Mouse (Mus musculus) stomach, embryonic 16.5 days (tissue): ENCODE data around the gene Kcnk4. TPM values are rescaled to one million over a fixed set of nuclear protein-coding genes. Genes with fewer than 3 reads are reported as not detected.
A peak's percentile ranks its signal among the peaks of the same experiment; 100 is the strongest.

ENCODE experiments used
- ATAC-seq: fragments of 200-750 bp; cut with Nextera tagmentation; 2 replicates; pipeline ENCODE4 v1.8.0; 2017; ENCODE audit warnings: moderate number of reproducible peaks, moderate TSS enrichment; ENCODE audit not compliant: insufficient read depth, low FRiP score
- H3K27ac ChIP-seq: fragments of 300-500 bp; sonication (generic); 2 replicates; pipeline ENCODE4 v1.5.1; 2014; ENCODE audit warnings: low read length
- H3K27me3 ChIP-seq: fragments of 300-500 bp; sonication (generic); 2 replicates; pipeline ENCODE4 v1.6.1; 2014; ENCODE audit warnings: low read length, control low read depth, mixed read lengths; ENCODE audit not compliant: control insufficient read depth, insufficient read depth
- H3K36me3 ChIP-seq: fragments of 300-500 bp; sonication (generic); 2 replicates; pipeline ENCODE4 v1.6.1; 2014; ENCODE audit warnings: low read length; ENCODE audit not compliant: control insufficient read depth, insufficient read depth
- H3K4me1 ChIP-seq: fragments of 300-500 bp; sonication (generic); 2 replicates; pipeline ENCODE4 v1.6.1; 2014; ENCODE audit warnings: low read length, control low read depth, mixed read lengths; ENCODE audit not compliant: control insufficient read depth, insufficient read depth
- H3K4me2 ChIP-seq: fragments of 300-500 bp; sonication (generic); 2 replicates; pipeline ENCODE4 v1.6.1; 2014; ENCODE audit warnings: low read depth, low read length, mixed read lengths
- H3K4me3 ChIP-seq: fragments of 300-500 bp; sonication (generic); replicated peaks from 2 replicates; pipeline ENCODE4 v1.5.1; 2014; ENCODE audit warnings: mild to moderate bottlenecking, low read length
- H3K9ac ChIP-seq: fragments of 300-500 bp; sonication (generic); 2 replicates; pipeline ENCODE4 v1.6.1; 2014; ENCODE audit warnings: low read length
- H3K9me3 ChIP-seq: fragments of 300-500 bp; sonication (generic); replicated peaks from 2 replicates; pipeline ENCODE4 v1.6.1; 2016; ENCODE audit warnings: low read length, control low read depth; ENCODE audit not compliant: control insufficient read depth
- WGBS: fragments of 180-500 bp; shearing (Covaris S2); extraction: QIAGEN DNeasy Blood & Tissue Kit; methylation state at CpG from one replicate; pipeline ENCODE4 v1.1.7; 2014; 5-methylcytosine and 5-hydroxymethylcytosine counted together
- polyA plus RNA-seq: library from polyadenylated mRNA; unstranded; fragments of >200 nt; fragmentation: Nextera tagmentation; extraction: Ambion mirVana; gene quantifications from 2 replicates; pipeline ENCODE4 v1.2.1, GENCODE M21; 2015

Kcnk4 gene
- polyA plus RNA-seq, 1 experiment from 2014 or later = 0.68 TPM

DNA sequence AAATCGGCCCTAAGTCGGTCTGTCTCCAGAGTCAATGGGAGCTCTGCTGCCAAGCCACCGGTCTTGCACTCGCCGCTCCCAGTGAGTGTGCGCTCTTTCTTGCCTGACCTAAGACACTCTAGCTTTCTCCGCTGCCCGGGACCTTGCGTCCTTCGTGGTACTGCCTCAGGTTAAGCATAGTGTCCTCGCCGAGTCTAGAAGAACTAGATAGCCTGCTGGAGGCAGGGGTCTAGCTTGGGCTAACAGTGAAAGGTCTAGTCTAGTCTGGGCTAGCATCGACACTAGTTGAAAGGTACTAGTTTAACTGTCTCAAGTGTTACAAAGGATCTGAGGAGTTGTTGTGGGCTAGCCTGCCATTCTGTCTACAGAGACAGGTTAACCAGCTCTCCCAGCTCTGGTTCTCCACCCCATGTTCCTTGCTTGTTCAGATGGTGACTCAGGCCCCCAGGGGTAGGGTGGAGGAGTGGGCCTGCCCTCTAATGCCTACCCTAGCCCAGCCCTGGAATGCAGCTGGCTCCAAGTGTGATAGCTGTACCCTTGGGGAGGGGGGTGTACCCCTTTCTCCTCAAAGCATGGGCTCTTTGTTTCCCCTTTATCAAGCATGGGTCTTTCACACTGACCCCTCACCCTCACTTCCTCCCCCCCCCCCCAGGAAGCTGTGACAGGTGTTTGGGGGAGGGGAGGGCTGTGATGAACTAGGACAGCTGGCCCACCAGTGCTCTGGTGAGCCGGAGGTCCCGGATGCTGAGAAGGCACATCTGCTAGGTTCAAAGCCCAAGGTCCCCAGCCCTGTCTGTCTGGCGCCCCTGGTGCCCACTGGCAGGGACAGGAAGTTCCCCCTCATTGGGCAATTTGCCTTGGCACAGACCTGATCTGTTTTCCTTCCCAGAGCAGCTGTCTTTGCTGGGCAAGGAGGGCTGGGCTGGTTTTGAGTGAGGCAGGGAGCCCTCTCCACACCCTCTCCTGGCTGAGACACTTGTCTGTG is 41.5 kb upstream of the Kcnk4 start, which contains the start of gene Plcb3:
TSS of gene Plcb3 (minus strand) at position 934 of the 985 bp plus-strand sequence.
- H3K4me1 ChIP-seq = peaks cover 55% of the 10 kb centered on the region
- WGBS = under 1% methylated on average over 16 of the region's 16 CpGs
- no peak for ATAC-seq

DNA sequence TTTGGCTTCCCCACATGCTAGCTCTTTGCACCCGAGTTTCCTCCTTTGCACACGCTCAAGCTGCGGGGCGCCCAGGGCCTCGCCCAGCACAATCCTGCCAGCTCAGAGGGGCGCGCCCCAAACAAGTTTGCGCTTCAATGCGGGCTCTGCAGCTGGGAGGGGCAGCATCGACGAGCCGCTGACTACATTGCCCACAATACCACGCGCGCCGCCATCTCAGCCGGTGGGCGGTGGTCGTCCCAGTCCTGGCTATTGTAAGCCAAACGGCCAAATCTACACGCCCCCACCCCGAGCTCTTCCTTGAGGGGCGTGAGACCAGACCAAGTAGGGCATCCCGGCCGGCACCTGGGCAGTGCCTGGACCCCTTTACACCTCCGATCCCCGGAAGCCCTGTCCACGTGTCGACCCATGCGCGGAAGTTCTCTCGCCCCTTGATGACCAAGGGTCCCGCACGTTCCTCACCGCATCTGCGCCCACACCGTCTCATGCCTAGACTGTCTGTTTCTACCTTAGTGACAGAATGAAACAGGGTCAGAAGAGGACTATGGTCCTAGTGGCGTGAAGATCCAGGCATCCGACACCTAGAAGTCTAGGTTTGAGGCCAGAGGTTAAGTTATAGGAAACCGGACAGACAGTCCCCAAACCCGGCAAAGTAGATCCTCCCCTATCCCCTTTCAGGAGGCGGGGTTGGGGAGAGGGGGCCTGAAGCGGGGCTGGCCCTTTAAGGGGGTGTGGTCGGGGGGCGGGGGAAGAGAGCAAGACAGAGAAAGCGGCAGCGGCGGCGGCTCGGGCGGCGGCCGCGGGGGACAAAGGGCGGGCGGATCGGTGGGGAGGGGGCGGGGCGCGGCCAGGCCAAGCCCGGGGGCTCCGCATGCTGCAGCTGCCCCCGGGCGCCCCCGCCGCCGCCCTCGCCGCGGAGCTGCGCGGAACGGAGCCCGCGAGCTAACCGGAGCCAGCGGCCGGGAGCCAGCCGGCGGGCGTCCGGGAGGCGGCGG is 40.2 kb upstream of the Kcnk4 start, which contains the start of gene Ppp1r14b:
TSS of gene Ppp1r14b (plus strand) at position 758 of the 995 bp plus-strand sequence.
- Histone ChIP-seq H3K27ac (peak within 1 kb of the TSS; percentile 97), H3K4me3 (peak within 1 kb of the TSS; percentile 75), H3K9ac (peak within 1 kb of the TSS; percentile 89), H3K36me3 (no peaks in the 10 kb centered on the region), H3K27me3 (no peaks in the 10 kb centered on the region), H3K4me1 (peaks cover 66% of the 10 kb centered on the region), H3K9me3 (no peaks in the 10 kb centered on the region), H3K4me2 (peak within 1 kb of the TSS; percentile 92)
- under 1% methylated on average over 60 of the region's 84 CpGs for WGBS
- peak; percentile 67 for ATAC-seq

More for the DNA sequence above, 41.5 kb upstream of the Kcnk4 start, which contains the start of gene Plcb3:
- Histone ChIP-seq H3K27ac (peak within 1 kb of the TSS; percentile 97), H3K4me2 (peak within 1 kb of the TSS; percentile 92), H3K36me3 (no peaks in the 10 kb centered on the region), H3K9ac (peak within 1 kb of the TSS; percentile 89), H3K4me3 (peak within 1 kb of the TSS; percentile 75), H3K9me3 (no peaks in the 10 kb centered on the region), H3K27me3 (no peaks in the 10 kb centered on the region)

DNA sequence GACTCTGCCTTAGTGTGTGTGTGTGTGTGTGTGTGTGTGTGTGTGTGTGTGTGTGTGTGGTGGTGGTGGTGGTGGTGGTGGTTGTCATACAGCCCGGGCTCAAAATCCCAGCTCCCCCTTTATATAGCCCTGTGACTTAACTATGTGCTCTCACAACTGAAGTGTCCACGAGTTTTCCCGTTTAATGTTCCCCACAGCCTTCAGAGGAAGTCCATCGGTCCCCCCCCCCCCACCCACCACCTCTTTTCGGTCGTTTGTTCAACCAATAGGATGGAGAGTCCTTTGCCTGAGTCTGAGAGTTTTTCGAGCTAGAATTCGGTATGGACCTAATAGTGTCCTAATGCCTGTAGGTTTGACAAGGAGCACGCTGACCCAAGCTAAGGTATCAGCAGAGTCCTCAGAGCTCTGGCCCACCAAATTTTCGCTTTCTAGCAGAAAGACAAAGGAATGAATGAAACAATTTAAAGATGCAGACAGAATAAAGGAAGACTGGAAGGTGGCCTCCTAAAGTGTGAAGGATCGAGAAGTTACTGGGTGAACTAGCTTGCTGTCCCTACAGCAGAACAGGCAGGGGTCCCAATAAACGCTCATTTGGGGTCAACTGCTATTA is 39.4 kb upstream of the Kcnk4 start:
- whole genome bisulfite sequencing = 32% methylated on average over 12 of the region's 12 CpGs
- Histone ChIP-seq H3K27me3 (no peaks in the 10 kb centered on the region), H3K27ac (peak overlapping the region; percentile 97), H3K9ac (peak overlapping the region; percentile 89), H3K9me3 (no peaks in the 10 kb centered on the region), H3K4me2 (peak overlapping the region; percentile 92), H3K4me1 (peaks cover 60% of the 10 kb centered on the region), H3K4me3 (peak overlapping the region; percentile 75), H3K36me3 (no peaks in the 10 kb centered on the region)
- ATAC-seq = no peak

DNA sequence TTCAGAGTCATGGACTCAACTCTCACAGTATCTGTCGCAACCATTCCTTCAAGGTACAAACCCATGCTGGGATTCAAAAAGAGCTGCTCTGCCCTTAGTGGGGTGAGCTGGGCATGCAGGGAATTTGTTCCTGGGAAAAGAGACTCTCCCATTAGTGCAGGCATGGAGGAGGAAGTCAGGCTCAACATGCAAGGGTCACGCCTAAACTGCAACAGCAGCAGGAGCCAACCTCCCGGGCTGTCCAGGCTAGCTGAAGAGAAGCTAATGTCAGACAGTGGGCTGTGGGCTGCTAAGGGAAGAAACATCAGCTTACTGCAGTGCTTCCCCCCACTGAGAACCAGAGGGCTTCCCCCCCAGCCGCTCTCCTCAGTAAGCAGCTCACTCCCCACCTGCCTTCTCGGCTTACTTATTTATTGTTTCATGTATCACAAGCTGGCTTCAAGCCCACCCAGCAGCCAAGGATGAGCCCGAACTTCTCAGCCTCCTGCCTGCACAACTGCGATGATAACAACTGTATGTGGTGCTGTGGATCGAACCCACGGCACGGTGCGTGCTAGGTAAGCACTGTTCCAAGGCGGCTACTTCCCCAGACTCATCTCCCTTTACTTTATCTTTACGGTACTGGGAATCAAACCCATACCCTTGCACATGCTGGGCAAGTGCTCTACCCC is 38.1 kb upstream of the Kcnk4 start:
- Histone ChIP-seq H3K9me3 (no peaks in the 10 kb centered on the region), H3K36me3 (no peaks in the 10 kb centered on the region), H3K4me3 (no peak overlapping the region), H3K4me2 (no peak overlapping the region), H3K27me3 (no peaks in the 10 kb centered on the region), H3K27ac (peak overlapping the region; percentile 38; the same call in 1 of the 2 replicates), H3K4me1 (peaks cover 59% of the 10 kb centered on the region), H3K9ac (peak overlapping the region; percentile 23; the same call in 1 of the 2 replicates)
- no peak for ATAC-seq
- 73% methylated on average over 13 of the region's 13 CpGs for WGBS

DNA sequence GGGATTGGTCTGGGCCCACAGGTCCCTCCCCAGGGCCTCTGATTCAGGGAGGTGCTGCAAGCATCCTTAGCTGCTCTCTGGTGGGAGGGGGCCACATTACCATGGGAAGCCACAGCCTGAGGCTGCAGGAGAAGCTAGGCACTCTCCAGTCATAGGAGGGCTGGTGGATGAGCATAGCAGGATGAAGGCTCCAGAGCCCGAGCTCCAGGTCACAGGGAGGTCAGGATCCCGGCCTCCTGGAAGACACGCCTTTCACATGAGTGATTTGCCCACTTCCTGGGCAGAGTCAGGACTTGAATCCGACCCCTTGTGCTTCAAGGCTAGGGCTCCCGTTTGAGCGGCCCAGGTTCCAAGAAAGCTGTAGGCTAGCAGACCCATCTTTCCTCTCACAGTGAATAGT is 37.3 kb upstream of the Kcnk4 start:
- H3K4me1 ChIP-seq = peaks cover 54% of the 10 kb centered on the region
- 0 out of 2 replicates have a peak, but pooled peaks cover under 1% of the 10 kb centered on the region for H3K36me3 ChIP-seq
- no peaks in the 10 kb centered on the region for H3K9me3 ChIP-seq
- no peaks in the 10 kb centered on the region for H3K27me3 ChIP-seq
- H3K9ac ChIP-seq = 0 out of 2 replicates have a peak overlapping the region, but pooled peaks have one; percentile 31
- no peak for ATAC-seq
- 32% methylated on average over 6 of the region's 6 CpGs for WGBS
- no peak overlapping the region; the same call in none of the 2 replicates for H3K27ac ChIP-seq
- H3K4me3 ChIP-seq = no peak overlapping the region
- H3K4me2 ChIP-seq = no peak overlapping the region

DNA sequence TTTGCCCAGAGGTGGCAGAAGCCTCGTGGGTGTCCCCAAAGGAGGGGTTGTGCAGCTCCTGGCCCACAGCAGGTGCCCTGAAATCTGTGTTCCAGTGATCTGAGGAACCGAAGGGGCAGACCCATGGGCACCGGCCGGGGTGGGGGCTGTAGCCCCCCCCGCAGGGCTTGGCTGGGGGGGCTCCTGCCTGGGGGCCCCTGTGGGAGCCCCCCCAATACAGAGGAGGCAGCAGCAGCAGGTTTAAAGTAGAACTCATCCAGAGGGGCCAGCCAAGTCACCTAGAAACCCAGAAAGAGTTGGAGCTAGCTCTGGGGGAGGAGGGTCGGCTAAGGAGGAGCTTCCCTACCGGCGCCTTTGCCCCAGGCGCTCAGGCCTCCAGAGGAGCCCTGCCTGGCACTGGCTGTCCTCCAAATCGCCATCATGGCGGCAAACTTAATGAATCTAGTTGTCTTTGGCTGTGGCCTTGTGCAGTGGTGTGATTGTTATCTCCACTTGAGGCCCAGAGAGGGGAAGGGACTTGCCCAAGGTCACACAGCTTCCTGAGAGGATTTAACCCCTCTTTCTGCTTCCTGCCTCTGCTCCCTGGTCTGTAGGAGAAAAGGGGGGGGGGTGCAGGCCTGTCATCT is 36.3 kb upstream of the Kcnk4 start:
- Histone ChIP-seq H3K27ac (peak overlapping the region; percentile 5; the same call in 1 of the 2 replicates), H3K4me1 (peaks cover 45% of the 10 kb centered on the region), H3K4me3 (peak overlapping the region; percentile 75; the same call in 1 of the 2 replicates), H3K27me3 (no peaks in the 10 kb centered on the region), H3K9me3 (no peaks in the 10 kb centered on the region), H3K36me3 (peaks cover 11% of the 10 kb centered on the region), H3K9ac (peak overlapping the region; percentile 85), H3K4me2 (peak overlapping the region; percentile 74)
- no peak for ATAC-seq
- 27% methylated on average over 11 of the region's 11 CpGs for WGBS

DNA sequence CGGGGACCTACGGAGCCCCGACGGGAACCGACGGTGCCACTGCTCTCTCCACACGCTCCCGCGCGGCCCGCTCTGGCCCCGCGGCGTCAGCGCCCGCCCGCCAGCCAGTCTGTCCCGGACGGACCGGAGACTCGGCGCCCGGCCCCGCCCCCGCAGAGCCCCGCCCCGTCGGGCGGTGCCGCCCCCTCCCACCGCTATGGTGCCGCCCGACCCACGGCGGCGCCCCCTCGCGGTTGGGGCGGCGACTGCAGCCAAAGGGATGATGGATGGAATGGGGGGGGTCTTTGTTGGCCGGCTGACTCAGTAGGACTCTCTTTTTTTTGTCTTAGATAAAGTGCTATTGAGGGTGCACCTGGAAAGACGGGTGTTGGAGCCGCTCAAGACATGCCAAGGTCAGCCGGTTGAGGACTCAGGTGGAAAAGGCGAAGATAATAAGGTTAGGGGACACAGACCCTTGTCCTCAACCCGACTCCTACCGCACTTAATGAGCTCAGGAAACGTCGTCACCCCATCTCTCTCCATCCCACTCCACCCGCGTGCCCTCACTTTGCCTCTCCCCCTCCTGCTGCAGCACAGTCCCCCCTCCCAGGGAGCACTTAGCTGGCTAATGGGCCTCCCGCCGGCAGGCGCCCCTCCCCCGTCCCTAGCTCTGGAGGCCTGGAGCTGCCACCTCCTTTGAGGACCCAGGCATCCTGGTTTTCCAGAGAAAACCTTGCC is 35.5 kb upstream of the Kcnk4 start:
- peaks cover 17% of the 10 kb centered on the region for H3K36me3 ChIP-seq
- H3K27me3 ChIP-seq = no peaks in the 10 kb centered on the region
- peak overlapping the region; percentile 74 for H3K4me2 ChIP-seq
- WGBS = under 1% methylated on average over 55 of the region's 55 CpGs
- H3K9me3 ChIP-seq = no peaks in the 10 kb centered on the region
- peaks cover 45% of the 10 kb centered on the region for H3K4me1 ChIP-seq
- peak overlapping the region; percentile 75 for H3K4me3 ChIP-seq
- ATAC-seq = peak; percentile 78
- peak overlapping the region; percentile 85 for H3K9ac ChIP-seq
- peak overlapping the region; percentile 78 for H3K27ac ChIP-seq
